Mouse (Mus musculus) lung, adult 2 months (tissue): ENCODE measurements around the gene Kntc1.

Source experiments
- CTCF ChIP-seq: fragments of 200-500 bp; IDR thresholded peaks from 2 replicates; pipeline ENCODE4 v1.5.1; 2011; ENCODE audit warnings: mild to moderate bottlenecking, low read length, control low read depth; ENCODE audit not compliant: insufficient read depth
- POLR2A ChIP-seq: fragments of 200-500 bp; IDR thresholded peaks from 2 replicates; pipeline ENCODE4 v1.6.1; 2011; ENCODE audit warnings: low read depth, mild to moderate bottlenecking, control low read depth, low read length, borderline replicate concordance; ENCODE audit errors: extremely low read depth

DNA sequence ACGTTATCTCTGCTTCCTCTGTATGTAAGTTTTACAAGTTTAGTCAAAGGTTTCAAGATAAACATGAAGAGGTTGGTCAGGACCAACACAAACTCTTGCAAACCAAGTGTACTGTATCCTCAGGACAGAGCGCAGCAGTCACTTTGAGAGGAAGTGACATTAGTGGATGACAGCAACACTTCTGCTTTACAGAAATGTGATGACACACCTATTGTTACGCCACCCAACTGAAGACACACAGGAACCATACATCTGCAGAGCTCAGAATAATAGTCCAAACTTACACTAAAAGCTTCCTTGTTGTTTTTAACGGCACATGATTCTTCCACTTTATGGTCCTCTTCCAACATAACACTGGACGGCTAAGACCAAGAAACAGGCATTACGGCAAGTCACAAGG is 35.7 kb upstream of the Kntc1 start:
- TF ChIP-seq CTCF (no peak), POLR2A (no peak)
